Mouse (Mus musculus) urinary bladder, postnatal 0 days (tissue): ENCODE results near the gene Copb2. TPM values are rescaled to one million over a fixed set of nuclear protein-coding genes. Genes with fewer than 3 reads are reported as not detected.

Experiments used
- polyA plus RNA-seq: library from polyadenylated mRNA; unstranded; fragments of >200 nt; fragmentation: Nextera tagmentation; extraction: Ambion mirVana; gene quantifications from 2 replicates; pipeline ENCODE4 v1.2.1, GENCODE M21; 2015

Copb2 gene
- polyA plus RNA-seq = 107 and 123 TPM in 2 replicates

DNA sequence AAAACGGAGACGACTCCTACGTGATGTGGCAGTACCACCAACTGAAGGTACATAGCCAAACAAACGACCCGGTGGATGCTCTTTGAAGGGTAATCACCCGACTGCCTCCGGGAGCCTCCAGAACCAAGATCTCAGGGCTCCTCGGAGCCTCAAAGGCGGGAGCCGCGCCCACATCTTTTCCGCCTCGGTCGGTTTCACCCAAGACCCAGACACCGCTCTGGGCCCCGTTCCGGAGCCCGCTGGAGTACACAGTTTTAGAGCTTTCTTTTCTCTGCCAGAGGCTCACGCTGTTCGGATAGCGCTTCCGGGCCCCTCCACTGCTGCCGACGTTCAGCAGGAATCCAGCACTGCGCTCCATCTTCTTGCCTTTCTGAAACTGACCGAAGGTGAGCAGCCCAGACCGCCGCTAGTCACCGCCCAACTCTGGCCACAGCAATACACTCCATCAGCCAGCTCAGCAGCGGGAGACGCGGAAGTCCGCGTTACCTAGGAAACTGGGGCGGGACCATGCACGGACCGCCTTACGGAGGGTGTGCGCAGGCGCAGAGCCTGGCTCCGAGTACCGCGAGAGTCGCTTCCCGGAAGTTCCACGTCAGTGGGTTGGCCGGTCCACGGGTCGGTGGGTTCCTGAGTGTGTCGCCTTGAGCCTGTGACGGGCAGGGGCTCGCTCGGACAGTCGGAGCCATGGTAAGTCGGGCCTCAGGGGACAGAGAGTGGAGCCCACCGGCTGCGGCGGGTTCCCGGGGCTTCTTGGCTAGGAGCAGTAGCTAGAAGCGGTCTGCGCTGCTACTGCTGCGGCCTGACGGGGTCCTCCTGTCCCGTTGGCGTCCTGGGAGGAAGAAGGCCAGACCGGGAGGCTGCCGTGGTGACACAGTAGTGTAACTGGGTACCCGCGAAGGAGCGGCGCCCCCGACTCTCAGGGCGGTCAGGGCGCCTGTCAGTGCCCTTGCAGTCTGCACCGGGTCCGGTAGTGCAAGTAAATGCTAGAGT is at the start of gene Copb2:
Gene Copb2 (plus strand): TSS at position 585 of the 990 bp plus-strand sequence.

DNA sequence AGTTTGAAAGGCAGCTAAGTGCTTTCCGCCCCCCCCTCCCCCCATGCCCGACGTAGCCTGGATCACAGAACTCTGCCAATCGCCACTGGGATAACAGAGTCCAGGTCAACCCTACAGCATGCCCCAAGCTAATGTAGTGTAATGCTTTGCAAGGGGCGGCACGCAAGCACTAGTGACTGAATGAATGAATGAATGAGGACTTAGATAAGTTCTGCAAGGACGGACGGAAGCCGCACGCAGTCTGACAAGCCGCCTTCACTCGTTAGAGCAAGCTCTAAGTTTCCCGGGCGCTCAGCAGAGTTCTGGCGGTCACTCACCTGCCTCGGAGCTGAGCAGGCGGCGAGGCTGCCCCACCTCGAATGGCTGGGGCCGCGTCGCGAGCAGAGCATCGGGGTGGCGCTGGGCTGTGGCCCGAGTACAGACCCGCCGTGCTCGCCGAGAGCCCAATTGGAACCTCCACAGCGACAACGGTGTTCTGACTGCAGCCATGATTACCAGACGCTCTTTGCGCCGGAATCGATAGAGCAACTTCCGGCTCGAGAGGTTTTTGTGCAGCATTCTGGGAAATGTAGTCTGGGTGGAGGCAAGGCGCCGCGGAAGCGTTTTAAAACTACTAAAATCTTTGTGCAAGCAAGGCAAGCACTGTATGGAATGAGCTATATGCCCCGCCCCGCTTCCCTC is 37.8 kb downstream of the Copb2 start, which contains the start of gene Mrps22:
Gene Mrps22 (minus strand): TSS at position 505 of the 681 bp plus-strand sequence.

Other genes starting within 250 kb of the Copb2 start
- 78.0 and 80.7 TPM in 2 replicates for gene Rbp1, start 140.8 kb upstream of the Copb2 start, polyA plus RNA-seq
- 0.25 and 0.79 TPM in 2 replicates for gene Rbp2, start 77.6 kb upstream of the Copb2 start, polyA plus RNA-seq
- gene Mrps22, start 37.9 kb downstream of the Copb2 start, polyA plus RNA-seq = 31.8 and 33.8 TPM in 2 replicates